Mouse (Mus musculus) CH12.LX (cell line): ENCODE measurements around the gene Eps8. TPM values are rescaled to one million over a fixed set of nuclear protein-coding genes. Genes with fewer than 3 reads are reported as not detected.

ENCODE experiments used
- DNase-seq: peaks from one replicate; pipeline ENCODE4 v3.0.0-alpha.2; 2013; ENCODE audit errors: extremely low read depth
- H3K27ac ChIP-seq: 2 replicates; pipeline ENCODE4 v1.5.1; 2012; ENCODE audit warnings: low read depth, mild to moderate bottlenecking, control low read depth, moderate library complexity; ENCODE audit not compliant: insufficient read depth
- H3K27me3 ChIP-seq: replicated peaks from 2 replicates; pipeline ENCODE3; 2012; ENCODE audit warnings: inconsistent platforms
- H3K36me3 ChIP-seq, 2 experiments: replicated peaks in 1 of 2; 2 replicates each; pipeline versions ENCODE3 to v1.6.1; 2012; ENCODE audit warnings: inconsistent platforms in 1 of 2, low read length in 1 of 2, mild to moderate bottlenecking in 1 of 2, mixed read lengths in 1 of 2, moderate library complexity in 1 of 2; ENCODE audit not compliant: control insufficient read depth in 1 of 2, insufficient read depth in 1 of 2
- H3K4me1 ChIP-seq, 2 experiments: 2 replicates each; pipeline ENCODE4 v1.6.1; 2012; ENCODE audit warnings: inconsistent platforms in 1 of 2, moderate library complexity in 1 of 2; ENCODE audit not compliant: insufficient read depth in 2 of 2, control insufficient read depth in 1 of 2
- H3K4me2 ChIP-seq: 2 replicates; pipeline ENCODE4 v1.6.1; 2012; ENCODE audit warnings: low read depth, mild to moderate bottlenecking, control low read depth; ENCODE audit not compliant: poor library complexity, insufficient read depth, severe bottlenecking
- H3K4me3 ChIP-seq, 3 experiments: fragments of 150-350 bp in 1 of 3; sonication (generic) in 1 of 3; replicated peaks in 1 of 3; 2 replicates each; pipeline versions ENCODE3 to v1.5.1; 2011 to 2012; ENCODE audit warnings: low read depth in 2 of 3, low read length in 2 of 3, mild to moderate bottlenecking in 2 of 3, moderate library complexity in 2 of 3, control low read depth in 1 of 3, improper control_type of control experiment in 1 of 3, inconsistent platforms in 1 of 3, mixed read lengths in 1 of 3; ENCODE audit not compliant: poor library complexity in 1 of 3
- H3K79me2 ChIP-seq: replicated peaks from 2 replicates; pipeline ENCODE4 v1.6.1; 2012; ENCODE audit warnings: mild to moderate bottlenecking, moderate library complexity; ENCODE audit not compliant: control insufficient read depth, poor library complexity, insufficient read depth, severe bottlenecking; ENCODE audit errors: extremely low read depth
- H3K9ac ChIP-seq: 2 replicates; pipeline ENCODE4 v1.6.1; 2012; ENCODE audit warnings: low read depth, mild to moderate bottlenecking, control low read depth, moderate library complexity; ENCODE audit not compliant: insufficient read depth
- H3K9me3 ChIP-seq: replicated peaks from 2 replicates; pipeline ENCODE3; 2012; ENCODE audit warnings: low read length, inconsistent platforms, mixed read lengths
- CHD1 ChIP-seq: IDR thresholded peaks from 2 replicates; pipeline ENCODE4 v1.6.1; 2012; ENCODE audit warnings: low read depth, low read length, improper control_type of control experiment, inconsistent platforms
- CHD2 ChIP-seq: IDR thresholded peaks from 2 replicates; pipeline ENCODE4 v1.6.1; 2011; ENCODE audit warnings: low read length, improper control_type of control experiment
- CTCF ChIP-seq, 2 experiments: IDR thresholded peaks in 1 of 2; conservative IDR thresholded peaks in 1 of 2; 2 replicates each; pipeline ENCODE4 v1.5.1; 2011 to 2012; ENCODE audit warnings: low read depth in 2 of 2, low read length in 2 of 2, improper control_type of control experiment in 1 of 2, inconsistent platforms in 1 of 2, mild to moderate bottlenecking in 1 of 2, moderate library complexity in 1 of 2
- E2F4 ChIP-seq: IDR thresholded peaks from 2 replicates; pipeline ENCODE4 v1.6.1; 2011; ENCODE audit warnings: low read depth, low read length, improper control_type of control experiment; ENCODE audit not compliant: insufficient replicate concordance
- GABPA ChIP-seq: IDR thresholded peaks from 2 replicates; pipeline ENCODE4 v1.6.1; 2012; ENCODE audit warnings: low read depth, low read length, improper control_type of control experiment, inconsistent platforms; ENCODE audit not compliant: insufficient replicate concordance
- IRF4 ChIP-seq: IDR thresholded peaks from 2 replicates; pipeline ENCODE4 v1.6.1; 2014; ENCODE audit warnings: low read depth, mild to moderate bottlenecking, inconsistent platforms, low read length, improper control_type of control experiment
- JUN ChIP-seq: IDR thresholded peaks from 2 replicates; pipeline ENCODE4 v1.6.1; 2011; ENCODE audit warnings: low read depth, mild to moderate bottlenecking, low read length, improper control_type of control experiment, moderate library complexity; ENCODE audit not compliant: insufficient read depth
- JUND ChIP-seq: conservative IDR thresholded peaks from 2 replicates; pipeline ENCODE4 v1.6.1; 2011; ENCODE audit warnings: low read depth, low read length, improper control_type of control experiment
- KAT2A ChIP-seq: IDR thresholded peaks from 2 replicates; pipeline ENCODE4 v1.6.1; 2012; ENCODE audit warnings: low read length, improper control_type of control experiment, inconsistent platforms; ENCODE audit not compliant: insufficient replicate concordance
- MAFK ChIP-seq: IDR thresholded peaks from 2 replicates; pipeline ENCODE4 v1.6.1; 2011; ENCODE audit warnings: low read length, improper control_type of control experiment; ENCODE audit not compliant: insufficient replicate concordance
- MAX ChIP-seq: IDR thresholded peaks from 2 replicates; pipeline ENCODE4 v1.6.1; 2011; ENCODE audit warnings: low read length, improper control_type of control experiment
- MAZ ChIP-seq: IDR thresholded peaks from 2 replicates; pipeline ENCODE4 v1.6.1; 2012; ENCODE audit warnings: low read depth, mild to moderate bottlenecking, inconsistent platforms, low read length, improper control_type of control experiment, moderate library complexity
- MXI1 ChIP-seq: IDR thresholded peaks from 2 replicates; pipeline ENCODE4 v1.6.1; 2011; ENCODE audit warnings: mild to moderate bottlenecking, low read depth, low read length, improper control_type of control experiment
- NELFE ChIP-seq: IDR thresholded peaks from 2 replicates; pipeline ENCODE4 v1.6.1; 2011; ENCODE audit warnings: low read depth, low read length, improper control_type of control experiment
- POLR2A ChIP-seq: IDR thresholded peaks from 2 replicates; pipeline ENCODE4 v1.6.1; 2011; ENCODE audit warnings: low read depth, mild to moderate bottlenecking, improper control_type of control experiment, low read length
- POLR2AphosphoS2 ChIP-seq: IDR thresholded peaks from 2 replicates; pipeline ENCODE4 v1.6.1; 2011; ENCODE audit warnings: low read depth, low read length, improper control_type of control experiment
- RAD21 ChIP-seq: IDR thresholded peaks from 2 replicates; pipeline ENCODE4 v1.6.1; 2011; ENCODE audit warnings: low read depth, mild to moderate bottlenecking, low read length, improper control_type of control experiment, moderate library complexity
- RCOR1 ChIP-seq: conservative IDR thresholded peaks from 2 replicates; pipeline ENCODE4 v1.6.1; 2012; ENCODE audit warnings: low read depth, mild to moderate bottlenecking, inconsistent platforms, low read length, improper control_type of control experiment
- SIN3A ChIP-seq: IDR thresholded peaks from 2 replicates; pipeline ENCODE4 v1.6.1; 2012; ENCODE audit warnings: low read length, improper control_type of control experiment, inconsistent platforms
- TCF12 ChIP-seq: IDR thresholded peaks from 2 replicates; pipeline ENCODE4 v1.6.1; 2014; ENCODE audit warnings: low read depth, mild to moderate bottlenecking, inconsistent platforms, low read length, improper control_type of control experiment
- USF1 ChIP-seq: IDR thresholded peaks from 2 replicates; pipeline ENCODE4 v1.6.1; 2014; ENCODE audit warnings: low read depth, mild to moderate bottlenecking, inconsistent platforms, low read length, improper control_type of control experiment
- USF2 ChIP-seq: conservative IDR thresholded peaks from 2 replicates; pipeline ENCODE4 v1.6.1; 2011; ENCODE audit warnings: low read depth, low read length, improper control_type of control experiment
- ZC3H11A ChIP-seq: IDR thresholded peaks from 2 replicates; pipeline ENCODE4 v1.6.1; 2012; ENCODE audit warnings: low read depth, mild to moderate bottlenecking, inconsistent platforms, low read length, improper control_type of control experiment
- ZKSCAN1 ChIP-seq: IDR thresholded peaks from 2 replicates; pipeline ENCODE4 v1.6.1; 2012; ENCODE audit warnings: low read depth, inconsistent platforms, low read length, improper control_type of control experiment, borderline replicate concordance
- ZMIZ1 ChIP-seq: IDR thresholded peaks from 2 replicates; pipeline ENCODE4 v1.6.1; 2012; ENCODE audit warnings: low read depth, mild to moderate bottlenecking, inconsistent platforms, low read length, improper control_type of control experiment
- dilution Hi-C: fragments of 300-500 bp; cut with MboI; formaldehyde crosslinking; loops from 2 replicates; pipeline ENCODE4 v1.14.3; 2020; ENCODE audit warnings: low sequenced_read_pairs; ENCODE audit not compliant: extremely low pct_unique_long_range_greater_than_20kb, extremely low pct_ligation_motif_present
- in situ Hi-C: fragments of 300-500 bp; cut with MboI; formaldehyde crosslinking; loops from 3 replicates; pipeline ENCODE4 v1.14.3; 2019; ENCODE audit warnings: low sequenced_read_pairs, low pct_ligation_motif_present, low pct_unique_long_range_greater_than_20kb, mixed read lengths
- polyA plus RNA-seq: library from polyadenylated mRNA; unstranded; fragments of >175 nt; gene quantifications from 2 replicates; pipeline ENCODE4 v1.2.1, GENCODE M21; 2012; ENCODE audit warnings: low read depth; ENCODE audit not compliant: insufficient read length
- total RNA-seq, 2 experiments: library from RNA; depleted of rRNA; stranded (reverse); fragments of 300-350 nt in 1 of 2; fragments of >200 nt in 1 of 2; gene quantifications; 2 replicates each; pipeline ENCODE4 v1.2.3; 2012 to 2014

Eps8 gene
- total and polyA plus RNA-seq, 3 experiments, result 2.2 to 7.4 (median 2.2) TPM

GRCm38 (mm10) chr6:137690550-137691119, 36.0 kb upstream of the Eps8 start:
- H3K79me2 ChIP-seq, result no peaks in the 10 kb centered on the region
- no peaks in the 10 kb centered on the region for H3K36me3 ChIP-seq
- H3K4me1 ChIP-seq, result peaks cover 0 to 6% of the 10 kb centered on the region in 2 experiments; a peak in 2 of 4 replicates
- no peak overlapping the region for H3K4me2 ChIP-seq
- no peak overlapping the region for H3K27ac ChIP-seq
- no peaks in the 10 kb centered on the region for H3K9me3 ChIP-seq
- no peaks in the 10 kb centered on the region for H3K27me3 ChIP-seq
- no peak overlapping the region for H3K9ac ChIP-seq
- TF ChIP-seq ZKSCAN1, result no peak
- TF ChIP-seq USF2, result no peak
- TF ChIP-seq SIN3A, result no peak
- no peak for TF ChIP-seq GABPA
- no peak for TF ChIP-seq MXI1
- no peak for TF ChIP-seq CHD2
- no peak for TF ChIP-seq JUN
- TF ChIP-seq E2F4, result no peak
- TF ChIP-seq KAT2A, result no peak
- no peak for TF ChIP-seq POLR2AphosphoS2
- TF ChIP-seq CTCF (conservative IDR thresholded peaks at IDR 0.05 in 1 of 2, IDR thresholded peaks at IDR 0.05 in 1 of 2; ENCODE audit: low read depth in 2 of 2, low read length in 2 of 2), result no peak
- no peak for TF ChIP-seq USF1
- no peak for TF ChIP-seq MAZ
- no peak for TF ChIP-seq CHD1
- no peak for TF ChIP-seq RAD21
- dilution Hi-C loops (no loop called here), in situ Hi-C loops (no loop called here)
- DNase-seq, result no peak
- no peak overlapping the region for H3K4me3 ChIP-seq

- DNase-seq, result no peak
- Histone ChIP-seq H3K27ac (no peak overlapping the region), H3K36me3 (no peaks in the 10 kb centered on the region), H3K9me3 (no peaks in the 10 kb centered on the region), H3K27me3 (no peaks in the 10 kb centered on the region), H3K4me3 (no peak overlapping the region), H3K79me2 (no peaks in the 10 kb centered on the region), H3K4me2 (no peak overlapping the region), H3K4me1 (no peaks in the 10 kb centered on the region), H3K9ac (no peak overlapping the region)
- dilution Hi-C loops (no loop called here), in situ Hi-C loops (no loop called here)
- TF ChIP-seq CTCF (conservative IDR thresholded peaks at IDR 0.05 in 1 of 2, IDR thresholded peaks at IDR 0.05 in 1 of 2; ENCODE audit: low read depth in 2 of 2, low read length in 2 of 2) (no peak), JUND (no peak), GABPA (no peak), TCF12 (no peak), RCOR1 (no peak), USF2 (no peak), NELFE (no peak), MAFK (no peak), POLR2A (no peak), IRF4 (no peak), ZMIZ1 (no peak), CHD1 (no peak), ZKSCAN1 (no peak), MAX (no peak), ZC3H11A (no peak)
These were observed 33.9 kb upstream of the Eps8 start for GRCm38 (mm10) chr6:137688506-137689105.
